Mouse (Mus musculus) hindbrain, postnatal 0 days (tissue): Measurements from ENCODE around the gene Cyp4a12a. TPM values are rescaled to one million over a fixed set of nuclear protein-coding genes. Genes with fewer than 3 reads are reported as not detected.
"Not testable (repeated sequence)": the region's sequence is repeated elsewhere in the genome, so short reads cannot be mapped to it uniquely, and the experiment has no call there.

Experiments
- ATAC-seq: fragments of 200-750 bp; cut with Nextera tagmentation; 2 replicates; pipeline ENCODE4 v1.8.0; 2017; ENCODE audit warnings: mild to moderate bottlenecking, moderate TSS enrichment, moderate library complexity
- DNase-seq: peaks from one replicate; pipeline ENCODE4 v3.0.0-alpha.2; 2015; ENCODE audit warnings: low spot score
- H3K27ac ChIP-seq: fragments of 300-500 bp; sonication (generic); 2 replicates; pipeline ENCODE4 v1.5.1; 2014; ENCODE audit warnings: mild to moderate bottlenecking
- H3K27me3 ChIP-seq: fragments of 300-500 bp; sonication (generic); 2 replicates; pipeline ENCODE4 v1.6.1; 2014; ENCODE audit warnings: low read length, mixed read lengths; ENCODE audit not compliant: insufficient read depth
- H3K36me3 ChIP-seq: fragments of 300-500 bp; sonication (generic); 2 replicates; pipeline ENCODE4 v1.6.1; 2014; ENCODE audit warnings: low read length, mixed read lengths; ENCODE audit not compliant: insufficient read depth
- H3K4me1 ChIP-seq: fragments of 300-500 bp; sonication (generic); 2 replicates; pipeline ENCODE4 v1.6.1; 2014; ENCODE audit warnings: antibody characterized with exemption, low read length, mixed read lengths; ENCODE audit not compliant: insufficient read depth
- H3K4me2 ChIP-seq: fragments of 300-500 bp; sonication (generic); 2 replicates; pipeline ENCODE4 v1.6.1; 2014; ENCODE audit warnings: low read depth, mild to moderate bottlenecking, low read length, moderate library complexity, mixed read lengths
- H3K4me3 ChIP-seq: fragments of 300-500 bp; sonication (generic); 2 replicates; pipeline ENCODE4 v1.5.1; 2014; ENCODE audit warnings: low read length
- H3K9ac ChIP-seq: fragments of 300-500 bp; sonication (generic); replicated peaks from 2 replicates; pipeline ENCODE4 v1.6.1; 2014; ENCODE audit warnings: mild to moderate bottlenecking, low read length, moderate library complexity, mixed read lengths
- H3K9me3 ChIP-seq: fragments of 300-500 bp; sonication (generic); 2 replicates; pipeline ENCODE4 v1.6.1; 2016; ENCODE audit warnings: low read length, mixed read lengths
- CTCF ChIP-seq: IDR thresholded peaks from 2 replicates; pipeline ENCODE4 v1.5.1; 2016; ENCODE audit warnings: antibody characterized with exemption, control low read depth, low read depth
- WGBS: fragments of 180-500 bp; shearing (Covaris S2); extraction: QIAGEN DNeasy Blood & Tissue Kit; methylation state at CpG from one replicate; pipeline ENCODE4 v1.1.7; 2014; 5-methylcytosine and 5-hydroxymethylcytosine counted together
- polyA plus RNA-seq: library from polyadenylated mRNA; unstranded; fragments of >200 nt; fragmentation: Nextera tagmentation; extraction: Ambion mirVana; gene quantifications from 2 replicates; pipeline ENCODE4 v1.2.1, GENCODE M21; 2015
- total RNA-seq: library from RNA; depleted of rRNA; stranded (reverse); fragments of >200 nt; gene quantifications from 2 replicates; pipeline ENCODE4 v1.2.3, GENCODE M21; 2014; rRNA removed

The Cyp4a12a gene
- total RNA-seq (not detected in 2 replicates), polyA plus RNA-seq (not detected in 2 replicates)

DNA sequence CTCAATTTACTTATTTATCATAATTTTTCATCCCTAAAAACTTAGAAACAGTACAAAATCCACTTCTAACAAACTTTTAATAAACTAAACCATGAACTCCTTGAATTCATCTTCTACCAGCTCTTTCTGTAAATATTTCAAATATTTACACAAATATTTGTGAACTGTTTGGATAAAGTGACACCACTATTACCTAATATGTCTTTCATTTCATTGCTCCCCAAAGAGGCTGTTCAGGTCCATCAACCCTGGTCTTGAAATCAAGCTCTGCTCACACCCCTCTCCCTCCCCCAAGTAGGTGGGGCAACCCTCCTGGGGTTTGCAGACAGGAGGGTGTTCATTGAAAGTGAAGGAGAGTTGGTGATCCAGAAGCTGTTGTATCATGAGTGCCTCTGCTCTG, at the start of gene Cyp4a12a:
Cyp4a12a (plus strand) TSS at position 301 of the 400 bp plus-strand sequence.
- not testable (repeated sequence) for H3K4me2 ChIP-seq, H3K36me3 ChIP-seq, H3K4me3 ChIP-seq, ATAC-seq, H3K9ac ChIP-seq, H3K27me3 ChIP-seq, H3K9me3 ChIP-seq, H3K4me1 ChIP-seq, H3K27ac ChIP-seq, DNase-seq

DNA sequence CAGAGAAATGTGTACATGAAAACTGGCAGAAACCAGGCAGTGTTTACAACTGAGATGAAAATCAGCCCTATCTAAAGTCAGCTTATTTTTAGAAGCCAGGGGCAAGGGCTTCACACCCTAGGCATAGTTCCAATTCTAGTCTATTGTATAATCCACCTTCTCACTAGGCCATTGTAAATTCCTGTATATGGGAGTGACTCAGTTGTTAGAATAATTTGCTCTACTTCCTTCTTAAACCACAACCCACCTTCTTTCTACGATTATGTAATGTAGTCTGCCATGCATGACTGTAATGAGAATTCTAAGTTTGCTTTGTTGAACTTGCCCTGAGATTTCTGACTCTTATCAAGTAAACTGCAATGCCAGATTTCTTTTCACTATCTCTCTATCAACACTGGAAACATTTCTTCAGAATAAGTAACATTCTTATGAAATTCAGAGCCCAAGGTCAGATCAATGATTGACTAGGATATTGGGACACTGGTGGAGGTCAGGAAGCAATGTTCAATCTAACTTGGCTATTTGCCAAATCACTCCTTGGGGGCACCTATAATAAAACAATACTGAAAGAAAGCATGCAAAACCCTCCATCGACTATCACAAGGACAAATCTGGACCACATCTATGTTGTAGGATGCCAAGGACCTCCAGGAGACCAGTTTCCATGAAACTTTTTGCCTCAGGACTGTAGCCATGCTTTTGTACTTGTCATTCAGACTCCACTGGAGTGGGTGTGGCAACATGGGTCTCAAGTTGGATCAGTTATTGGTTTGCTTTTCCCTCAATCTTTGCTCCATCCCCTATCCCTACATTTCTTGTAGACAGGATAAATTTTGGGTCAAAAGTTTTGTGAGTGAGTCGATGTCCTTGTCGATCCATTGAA, 33.9 kb upstream of the Cyp4a12a start:
- H3K9ac ChIP-seq, H3K27ac ChIP-seq, H3K4me3 ChIP-seq, H3K9me3 ChIP-seq, H3K27me3 ChIP-seq, H3K4me1 ChIP-seq, DNase-seq, ATAC-seq, H3K36me3 ChIP-seq, H3K4me2 ChIP-seq: not testable (repeated sequence)
- 81% methylated on average over 3 of the region's 4 CpGs for WGBS

GRCm38 (mm10) chr4:115278215-115278982, 20.4 kb upstream of the Cyp4a12a start:
- H3K9me3 ChIP-seq, H3K27ac ChIP-seq, H3K4me1 ChIP-seq, ATAC-seq, DNase-seq, H3K4me3 ChIP-seq, H3K36me3 ChIP-seq, H3K9ac ChIP-seq, H3K27me3 ChIP-seq, H3K4me2 ChIP-seq: not testable (repeated sequence)
- WGBS = 65% methylated on average over 2 of the region's 3 CpGs

DNA sequence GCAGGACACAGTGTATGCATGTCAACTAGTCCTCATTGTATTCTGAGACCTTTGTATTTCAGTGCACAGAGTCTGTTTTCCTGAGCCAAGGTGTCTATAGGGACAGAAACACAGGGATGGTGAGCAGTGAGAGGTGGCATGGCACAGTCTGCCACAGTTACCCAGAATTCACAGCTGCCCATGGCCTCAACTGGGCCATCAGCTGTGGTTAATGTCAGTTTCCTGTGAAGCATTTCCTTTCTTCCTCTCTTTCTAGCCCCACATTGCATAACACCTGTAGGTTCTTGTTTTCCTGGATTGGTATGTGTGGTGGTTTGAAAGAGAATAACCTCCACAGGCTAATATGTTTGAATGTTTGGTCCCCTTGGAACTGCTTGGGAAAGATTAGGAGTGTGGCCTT, 18.5 kb upstream of the Cyp4a12a start:
- DNase-seq (no peak), ATAC-seq (no peak)
- H3K4me1 ChIP-seq = no peaks in the 10 kb centered on the region
- no peak overlapping the region for H3K27ac ChIP-seq
- no peaks in the 10 kb centered on the region for H3K36me3 ChIP-seq
- H3K4me2 ChIP-seq = peak overlapping the region; percentile 59; the same call in 1 of the 2 replicates
- H3K9me3 ChIP-seq = no peaks in the 10 kb centered on the region
- no peaks in the 10 kb centered on the region for H3K27me3 ChIP-seq
- H3K9ac ChIP-seq = no peak overlapping the region
- no peak overlapping the region for H3K4me3 ChIP-seq
- TF ChIP-seq CTCF = no peak

DNA sequence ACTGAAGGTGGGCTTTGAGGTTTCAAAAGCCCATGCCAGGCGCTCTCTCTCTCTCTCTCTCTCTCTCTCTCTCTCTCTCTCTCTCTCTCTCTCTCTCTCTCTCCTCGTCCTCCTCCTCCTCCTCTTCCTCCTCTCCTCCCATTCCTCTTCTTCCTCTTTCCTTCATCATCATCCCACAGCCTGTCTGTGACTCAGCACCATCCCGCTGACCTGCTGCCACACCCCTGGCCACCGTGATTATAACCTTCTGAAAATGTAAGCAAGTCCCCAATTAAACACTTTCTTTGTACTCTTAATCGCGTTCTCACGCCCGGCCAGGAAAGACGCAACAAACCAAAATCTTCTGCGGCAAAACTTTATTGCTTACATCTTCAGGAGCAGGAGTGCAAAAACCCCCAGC, 18.1 kb upstream of the Cyp4a12a start:
- H3K4me3 ChIP-seq = peak overlapping the region; percentile 35
- not testable (repeated sequence) for H3K36me3 ChIP-seq, DNase-seq, H3K9me3 ChIP-seq, H3K27me3 ChIP-seq, H3K9ac ChIP-seq, H3K27ac ChIP-seq, ATAC-seq, H3K4me1 ChIP-seq
- WGBS = 22% methylated on average over 10 of the region's 10 CpGs
- peak overlapping the region; percentile 59 for H3K4me2 ChIP-seq

GRCm38 (mm10) chr4:115281231-115281767, 17.5 kb upstream of the Cyp4a12a start:
- not testable (repeated sequence) for H3K27me3 ChIP-seq, H3K27ac ChIP-seq, H3K9ac ChIP-seq, H3K4me1 ChIP-seq, H3K9me3 ChIP-seq, H3K36me3 ChIP-seq
- Histone ChIP-seq H3K4me2 (peak overlapping the region; percentile 59), H3K4me3 (peak overlapping the region; percentile 35)
- ATAC-seq (peak; percentile 90), DNase-seq (peak; percentile 45)
- peak; percentile 47 for TF ChIP-seq CTCF
- WGBS = 12% methylated on average over 19 of the region's 23 CpGs

DNA sequence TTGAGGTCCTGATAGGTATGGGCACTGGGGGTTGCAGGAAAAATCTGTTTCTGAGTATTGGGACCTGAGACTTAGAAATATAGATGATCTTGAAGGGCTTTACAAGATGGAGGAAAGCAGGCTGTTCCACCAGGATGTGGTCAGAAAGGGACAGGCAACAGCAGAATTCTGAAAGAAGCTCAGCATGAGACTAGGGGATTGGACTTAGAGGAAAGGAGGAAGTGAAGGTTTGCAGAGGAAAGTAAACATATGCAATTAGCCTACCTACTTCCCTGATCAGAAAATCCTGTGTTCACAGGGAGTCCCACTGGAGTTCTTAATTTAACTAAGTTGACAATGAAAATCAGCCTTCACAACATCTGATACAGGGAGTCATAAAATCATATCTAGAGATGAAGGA, 26.9 kb downstream of the Cyp4a12a start:
- not testable (repeated sequence) for H3K9ac ChIP-seq, H3K27me3 ChIP-seq, H3K9me3 ChIP-seq, ATAC-seq, H3K4me3 ChIP-seq, H3K27ac ChIP-seq, H3K36me3 ChIP-seq, H3K4me1 ChIP-seq, DNase-seq, H3K4me2 ChIP-seq

DNA sequence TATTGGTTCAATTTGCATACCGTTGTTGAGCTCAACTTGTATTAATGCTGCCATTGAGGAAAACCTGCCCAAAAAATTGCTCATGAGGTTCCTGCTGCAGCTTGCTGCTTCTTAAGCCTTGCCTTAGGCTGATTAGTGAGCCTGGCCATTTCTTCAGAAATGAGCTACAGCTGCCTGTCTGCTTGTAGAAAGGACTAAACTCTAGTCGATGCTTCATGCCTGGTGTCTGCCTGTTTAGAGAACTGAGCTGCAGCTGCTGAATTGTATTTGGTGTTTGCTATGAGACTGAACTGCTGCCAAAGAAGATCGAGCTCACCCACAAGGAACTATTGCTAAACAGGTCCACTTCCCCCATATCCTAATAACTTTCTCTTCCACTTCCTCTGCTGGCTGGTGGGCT, 66.8 kb downstream of the Cyp4a12a start:
- 76% methylated on average over 3 of the region's 3 CpGs for WGBS
- not testable (repeated sequence) for H3K27me3 ChIP-seq, DNase-seq, H3K27ac ChIP-seq, H3K4me3 ChIP-seq, H3K4me1 ChIP-seq, H3K4me2 ChIP-seq, ATAC-seq, H3K9me3 ChIP-seq, H3K9ac ChIP-seq, H3K36me3 ChIP-seq
